Mouse (Mus musculus) cerebellum, postnatal 36 days (tissue): ENCODE data around the gene Add3.
"Not testable (repeated sequence)": the region's sequence is repeated elsewhere in the genome, so short reads cannot be mapped to it uniquely, and the experiment has no call there.

Experiments used
- DNase-seq, 2 experiments: peaks; one replicate each; pipeline ENCODE4 v3.0.0; 2021 to 2022; ENCODE audit warnings: mixed read lengths in 2 of 2

The Add3 gene

DNA sequence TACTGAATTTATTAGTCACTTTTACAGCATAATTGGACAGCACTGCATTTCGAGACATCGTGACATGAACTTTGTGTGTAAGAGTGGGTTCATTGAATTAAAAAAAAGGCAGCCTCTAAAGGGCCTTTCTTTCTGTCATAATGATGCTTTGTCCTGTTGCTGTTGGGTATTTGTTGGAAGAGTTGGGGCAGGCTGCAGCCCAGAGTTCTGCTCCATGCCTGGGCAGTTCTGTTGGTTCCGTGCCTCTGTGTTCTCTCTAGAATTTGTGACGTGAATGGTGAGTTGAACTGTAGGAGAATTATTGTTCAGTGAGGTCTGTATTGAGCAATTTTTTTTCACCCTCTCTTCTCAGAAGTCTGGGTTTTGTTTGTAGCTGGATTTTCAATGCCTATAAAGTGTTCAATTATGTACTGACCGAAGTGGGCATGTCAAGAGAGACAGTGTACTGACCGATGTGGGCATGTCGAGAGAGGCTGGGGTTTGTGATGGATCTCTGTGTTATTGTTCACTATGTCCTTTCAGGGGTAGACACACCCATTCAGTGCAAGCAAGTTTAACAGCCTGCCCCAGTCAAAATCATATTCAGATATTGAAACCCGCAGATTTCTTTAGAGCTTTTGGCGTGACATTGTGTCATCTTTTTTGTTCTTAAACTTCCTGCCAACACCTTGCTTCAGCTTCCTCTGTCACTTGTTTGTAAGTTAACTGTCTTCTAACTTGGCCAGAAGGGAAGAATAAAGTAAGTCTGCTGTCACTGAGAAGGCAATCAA is 54.7 kb downstream of the Add3 start:
- DNase-seq, result no peak

DNA sequence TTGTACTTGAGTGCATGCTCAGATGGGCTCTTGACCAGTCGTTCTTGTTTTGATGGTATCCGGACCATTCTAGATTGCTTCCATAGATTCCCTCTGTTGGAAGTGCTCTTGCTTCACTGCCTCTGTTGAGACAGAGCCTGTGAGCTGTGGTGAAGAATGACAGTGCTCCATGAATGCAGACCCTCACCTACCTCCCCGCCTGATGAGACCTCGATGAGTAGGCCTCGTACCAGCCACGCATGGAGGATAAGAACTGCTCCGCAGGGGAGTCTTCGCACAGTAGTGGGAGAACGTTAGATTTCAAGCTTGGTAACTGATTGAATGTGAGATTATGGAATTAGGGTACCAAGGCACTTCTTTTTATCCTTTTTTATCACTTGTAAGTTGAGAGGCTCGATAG is 56.7 kb downstream of the Add3 start:
- DNase-seq, result no peak

DNA sequence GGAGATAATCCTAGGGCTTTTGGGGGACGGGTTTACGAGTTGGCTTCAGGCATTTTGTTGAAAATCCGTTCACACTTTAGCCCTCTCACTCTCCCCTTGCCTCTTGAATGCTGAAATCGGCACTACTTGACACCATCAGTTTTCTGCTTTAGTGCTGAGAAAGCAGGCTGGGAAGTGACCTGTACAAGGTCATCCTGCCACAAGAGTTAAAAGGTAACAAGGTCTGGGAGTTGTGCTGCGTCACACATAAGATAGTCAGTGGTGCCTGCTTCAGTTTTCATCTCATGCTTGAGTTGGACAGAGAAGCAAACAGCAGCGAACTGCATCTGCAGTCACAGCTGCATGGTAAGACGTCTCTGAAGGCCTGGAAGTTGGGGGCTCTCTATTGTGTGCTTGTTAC is 57.5 kb downstream of the Add3 start:
- DNase-seq, result no peak

DNA sequence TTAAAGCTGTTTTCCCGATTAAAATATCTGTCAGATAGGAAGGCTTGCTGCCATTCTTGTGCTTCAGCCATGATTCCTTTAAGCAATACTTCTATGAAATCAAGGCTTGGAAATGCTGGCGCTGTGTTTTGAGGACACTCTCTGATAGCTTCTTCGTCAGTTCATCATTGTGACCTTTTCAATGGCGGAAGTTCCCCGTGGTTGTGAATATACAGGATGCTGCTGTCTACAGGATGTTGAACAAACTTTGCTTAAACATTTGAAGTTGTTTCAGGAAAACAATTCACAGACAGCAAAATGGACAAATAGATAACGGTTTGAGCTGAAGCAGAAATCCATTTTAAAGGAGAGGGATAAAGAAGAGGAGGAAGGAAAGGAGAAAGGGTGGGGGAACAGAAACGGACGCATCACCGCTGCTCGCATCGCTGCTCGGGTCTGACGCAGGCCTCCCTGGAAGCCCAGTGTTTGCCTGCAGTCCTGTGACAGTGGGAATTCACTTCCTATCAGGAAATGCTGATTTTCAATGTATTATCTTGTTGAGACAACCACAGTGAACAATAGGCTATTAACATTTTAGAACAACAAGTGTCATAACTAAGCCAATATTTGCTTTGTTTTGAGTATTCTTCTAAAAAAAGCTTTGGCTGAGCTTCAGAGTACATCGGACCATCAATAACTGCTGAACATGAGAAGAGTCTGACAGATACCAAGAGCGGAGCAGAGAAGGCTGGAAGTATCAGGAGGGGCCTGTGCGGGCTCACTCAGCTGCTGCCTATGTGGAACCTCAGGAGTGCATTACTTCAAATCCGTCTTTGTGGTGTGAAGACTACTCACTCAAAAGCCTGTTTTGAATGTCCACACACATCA is 58.7 kb downstream of the Add3 start:
- DNase-seq, result no peak

DNA sequence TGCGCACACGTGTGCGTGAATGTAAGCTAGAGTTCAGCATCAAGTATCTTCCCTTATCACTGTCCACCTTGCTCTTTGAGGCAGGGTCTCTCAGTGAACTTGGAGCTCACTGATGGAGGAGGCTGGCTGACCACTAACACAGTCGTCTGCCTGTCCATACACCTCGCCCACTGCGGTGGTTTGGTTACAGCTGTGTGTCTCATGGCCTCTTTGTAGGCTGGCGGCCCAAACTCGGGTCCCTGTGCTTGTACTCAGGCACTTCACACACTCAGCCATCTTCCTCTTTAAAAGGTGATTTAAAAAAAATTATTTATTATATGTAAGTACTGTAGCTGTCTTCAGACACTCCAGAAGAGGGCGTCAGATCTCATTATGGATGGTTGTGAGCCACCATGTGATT is 59.5 kb downstream of the Add3 start:
- DNase-seq, result no peak

DNA sequence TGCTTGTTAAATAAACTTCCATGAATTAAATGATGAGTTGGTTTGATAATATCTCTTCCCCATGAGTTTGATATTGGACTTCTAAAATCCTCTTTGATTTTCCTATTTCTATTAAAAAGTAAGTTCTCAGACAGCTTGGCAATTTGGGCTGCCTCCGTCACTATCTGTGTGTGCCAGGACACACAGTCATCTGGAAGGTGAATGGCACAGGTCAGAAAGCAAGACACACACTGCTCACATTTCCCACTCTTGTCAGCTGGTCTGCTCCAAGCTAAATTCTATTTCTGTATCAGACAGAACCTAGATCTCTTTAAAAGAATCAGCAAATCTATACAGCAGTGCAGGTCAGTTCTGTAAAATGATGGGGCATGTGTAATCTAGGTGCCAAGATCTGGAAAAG is 61.9 kb downstream of the Add3 start:
- no peak for DNase-seq

DNA sequence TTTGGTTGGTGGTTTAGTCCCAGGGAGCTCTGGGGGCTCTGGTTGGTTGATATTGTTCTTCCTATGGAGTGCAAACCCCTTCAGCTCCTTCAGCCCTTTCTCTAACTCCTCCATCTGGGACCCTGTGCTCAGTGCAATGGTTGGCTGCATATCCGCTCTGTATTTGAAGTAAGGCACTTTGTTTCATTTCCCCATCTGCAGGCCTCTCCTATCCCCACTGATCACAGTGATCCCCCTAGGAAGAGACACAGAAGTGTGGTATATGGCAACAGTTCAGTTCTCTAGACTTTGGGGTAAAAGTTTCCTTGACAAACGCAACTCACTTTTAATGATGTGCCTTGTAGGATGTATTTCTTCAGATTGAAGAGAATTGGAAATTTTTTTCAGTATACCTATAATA is 66.7 kb downstream of the Add3 start:
- DNase-seq, result no peak

DNA sequence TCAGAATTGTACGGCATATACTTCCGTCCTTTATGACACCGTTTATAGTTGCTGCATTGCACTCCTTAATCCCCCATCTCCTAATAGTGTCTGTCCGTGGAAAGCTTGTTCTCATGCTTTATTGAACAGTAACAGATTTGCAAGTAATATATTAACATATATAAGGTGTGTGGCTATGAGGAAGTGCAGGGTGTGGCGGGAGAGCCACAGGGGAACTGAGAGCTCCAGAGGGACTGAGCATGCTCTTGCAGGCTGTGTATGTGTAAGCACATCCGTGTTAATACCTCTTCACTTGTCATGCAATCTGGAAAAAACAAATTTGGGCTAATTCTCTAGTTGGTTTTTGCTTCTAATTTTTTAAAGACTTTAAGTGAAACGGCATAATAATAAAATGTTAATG is 68.6 kb downstream of the Add3 start:
- DNase-seq, result no peak

DNA sequence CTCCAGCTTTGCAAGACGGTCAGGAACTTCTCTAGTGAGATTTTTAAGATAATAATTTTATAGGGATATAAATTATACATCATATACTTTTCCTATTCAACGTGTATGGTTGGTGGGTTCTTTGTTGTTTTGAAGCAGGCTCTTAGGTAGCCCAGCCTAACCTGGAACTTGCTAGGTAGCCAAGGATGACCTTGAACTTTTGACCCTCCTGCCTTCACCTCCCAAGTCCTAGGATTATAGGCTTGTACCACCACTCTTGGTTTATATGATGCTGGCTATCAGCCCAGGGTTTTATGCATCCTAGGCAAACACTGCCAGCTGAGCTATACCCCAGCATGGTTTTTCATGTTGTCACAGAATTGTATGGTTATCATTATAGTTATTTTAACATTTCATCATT is 70.0 kb downstream of the Add3 start:
- DNase-seq, result no peak

DNA sequence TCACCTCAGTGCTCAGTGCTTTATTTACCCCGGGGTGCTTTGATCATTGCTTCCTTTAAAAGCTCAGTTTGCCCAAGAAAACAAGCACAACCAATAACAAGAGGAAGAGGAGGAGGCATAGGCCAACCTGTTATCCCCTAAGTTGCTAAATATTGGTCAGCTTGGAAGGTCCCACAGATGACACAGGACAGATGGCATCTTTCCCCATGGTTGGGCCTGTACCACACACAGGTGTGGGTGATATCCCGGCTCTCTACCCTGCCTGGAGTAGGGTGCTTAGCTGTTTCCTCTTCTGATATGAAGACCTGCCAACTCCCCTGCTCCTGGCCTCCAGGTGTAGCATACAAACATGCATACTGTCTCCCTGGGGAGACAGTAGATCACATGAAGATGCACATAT is 75.1 kb downstream of the Add3 start:
- DNase-seq, result no peak

DNA sequence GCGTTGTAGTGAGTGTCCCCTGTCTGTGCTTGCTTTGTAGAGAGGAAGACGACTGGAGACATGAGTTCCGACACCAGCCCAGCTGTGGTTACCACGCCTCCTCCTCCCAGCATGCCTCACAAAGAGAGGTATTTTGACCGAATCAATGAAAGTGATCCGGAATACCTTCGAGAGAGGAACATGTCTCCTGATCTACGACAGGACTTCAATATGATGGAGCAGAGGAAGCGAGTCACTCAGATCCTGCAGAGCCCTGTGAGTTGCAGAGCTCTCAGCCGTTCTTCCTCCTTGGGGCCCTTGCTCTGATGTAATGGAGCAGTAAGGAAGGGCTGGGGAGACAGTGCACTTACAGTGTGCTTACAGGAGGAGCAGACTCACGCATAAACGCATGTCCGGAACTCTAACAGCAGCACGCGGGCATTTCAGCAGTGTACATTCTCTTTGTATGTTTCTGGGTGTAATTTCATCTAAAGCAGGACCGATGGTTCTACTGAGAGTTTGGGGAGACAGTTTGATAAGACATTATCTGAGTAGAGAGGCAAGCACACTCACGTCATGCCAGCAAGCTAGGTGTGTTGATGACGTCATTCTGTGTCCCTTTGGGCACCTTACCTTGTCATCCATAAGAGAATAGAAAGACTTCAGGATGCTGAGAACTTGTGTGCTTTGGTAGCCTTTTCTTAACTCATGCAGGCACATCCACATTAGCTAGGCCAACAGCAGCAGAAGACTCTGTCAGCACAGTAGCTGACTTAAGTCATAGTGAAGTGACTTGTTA is 76.7 kb downstream of the Add3 start:
- no peak for DNase-seq

DNA sequence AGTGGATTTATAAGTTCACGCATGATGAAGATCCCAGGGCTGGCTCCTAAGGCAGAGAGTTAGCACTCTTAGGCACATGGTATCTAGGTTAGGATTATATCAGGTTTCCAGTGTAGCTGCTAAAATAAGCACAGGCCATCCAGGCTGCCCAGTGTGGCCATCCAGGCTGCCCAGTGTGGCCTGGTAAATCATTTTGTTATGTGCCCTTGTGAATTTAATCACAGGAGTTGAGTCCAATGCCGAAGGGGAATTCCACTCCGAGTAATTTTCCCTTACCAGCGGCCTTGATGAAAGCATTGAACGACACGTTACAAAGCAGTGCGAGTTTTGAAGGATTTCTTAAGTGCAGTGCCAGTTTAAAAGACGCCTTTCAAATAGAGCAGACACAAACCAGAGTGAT is 77.6 kb downstream of the Add3 start:
- no peak for DNase-seq

DNA sequence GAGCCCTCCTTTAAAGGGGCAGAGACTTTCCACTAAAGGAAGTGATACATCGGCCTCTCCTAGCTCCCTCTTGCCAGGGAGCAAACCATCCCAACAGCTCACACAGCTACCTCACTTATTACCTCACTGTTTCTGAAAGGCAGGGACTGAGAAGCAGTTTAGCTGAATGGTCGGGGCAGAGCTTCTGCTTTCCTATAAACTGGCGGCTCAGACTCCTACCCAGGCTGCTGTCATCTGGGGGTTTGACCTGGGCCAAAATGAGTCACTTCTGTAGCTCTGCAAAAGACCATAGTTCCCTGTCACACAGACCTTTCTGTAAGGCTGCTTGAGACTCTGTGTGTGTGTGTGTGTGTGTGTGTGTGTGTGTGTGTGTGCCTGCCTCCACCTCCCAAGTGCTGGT is 79.1 kb downstream of the Add3 start:
- DNase-seq, result no peak

DNA sequence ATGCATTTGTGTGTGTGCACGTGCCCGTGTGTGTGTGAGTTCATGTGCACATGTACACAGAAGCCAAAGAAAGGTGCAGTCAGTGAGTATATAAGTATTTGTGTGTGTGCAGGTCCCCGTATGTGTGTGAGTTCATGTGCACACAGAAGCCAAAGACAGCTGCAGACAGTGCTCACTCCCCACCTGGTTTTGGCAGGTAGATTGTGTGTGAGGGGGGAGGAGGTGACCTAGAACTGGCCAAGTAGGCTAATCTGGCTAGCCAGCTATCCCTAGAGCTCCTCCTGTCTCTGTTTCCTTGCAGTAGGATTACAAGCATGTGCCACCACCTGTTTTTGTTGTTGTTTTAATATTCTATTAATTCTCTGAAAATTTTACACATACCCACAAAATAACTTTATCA is 80.9 kb downstream of the Add3 start:
- DNase-seq, result no peak

DNA sequence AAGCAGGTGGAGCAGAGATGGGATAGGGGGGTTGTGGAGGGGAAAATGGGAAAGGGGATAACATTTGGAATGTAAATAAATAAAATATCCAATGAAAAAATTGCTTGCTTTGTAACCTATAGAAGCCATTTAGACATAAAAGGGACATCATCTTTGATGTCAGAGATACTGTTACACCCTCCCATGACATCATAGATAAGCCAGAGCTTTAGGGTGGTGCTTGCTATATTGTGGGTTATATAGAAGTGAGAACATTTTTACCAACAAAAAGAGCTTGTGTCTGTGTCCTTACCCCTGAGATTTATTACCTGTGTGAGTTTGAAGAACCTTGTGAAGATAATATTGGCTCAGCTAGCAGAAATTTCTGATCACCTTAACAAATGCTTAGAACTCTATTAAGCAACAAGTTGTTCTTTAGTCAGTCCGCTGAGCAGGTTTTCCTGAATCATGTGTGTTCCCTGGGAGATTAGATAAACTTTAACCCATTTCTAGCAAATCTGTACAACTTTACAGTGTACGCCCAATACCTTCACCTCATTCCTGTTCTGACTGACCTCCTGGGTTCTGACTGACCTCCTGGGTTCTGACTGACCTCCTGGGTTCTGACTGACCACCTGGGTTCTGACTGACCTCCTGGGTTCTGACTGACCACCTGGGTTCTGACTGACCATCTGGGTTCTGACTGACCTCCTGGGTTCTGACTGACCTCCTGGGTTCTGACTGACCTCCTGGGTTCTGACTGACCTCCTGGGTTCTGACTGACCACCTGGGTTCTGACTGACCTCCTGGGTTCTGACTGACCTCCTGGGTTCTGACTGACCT is 85.2 kb downstream of the Add3 start:
- DNase-seq, result not testable (repeated sequence)

DNA sequence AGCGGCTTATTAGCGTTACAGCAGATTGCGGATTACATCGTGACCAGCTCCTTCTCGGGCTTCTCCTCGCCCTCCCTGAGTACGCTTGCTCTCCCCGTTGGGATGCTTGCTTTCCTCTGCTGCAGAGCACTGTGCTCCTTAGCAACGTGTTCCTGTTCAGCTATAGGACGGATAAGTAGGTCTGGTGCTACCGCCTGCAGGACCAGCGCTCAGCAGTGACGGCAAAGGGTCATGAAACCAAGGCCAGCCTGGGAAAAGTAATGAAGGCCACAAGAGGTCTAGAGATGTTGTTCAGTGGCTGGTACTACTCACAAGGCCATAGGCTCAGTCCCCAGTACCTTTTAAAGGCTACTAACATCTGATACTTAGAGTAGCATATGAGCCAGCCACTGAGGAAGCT is 86.4 kb downstream of the Add3 start:
- DNase-seq, result no peak

DNA sequence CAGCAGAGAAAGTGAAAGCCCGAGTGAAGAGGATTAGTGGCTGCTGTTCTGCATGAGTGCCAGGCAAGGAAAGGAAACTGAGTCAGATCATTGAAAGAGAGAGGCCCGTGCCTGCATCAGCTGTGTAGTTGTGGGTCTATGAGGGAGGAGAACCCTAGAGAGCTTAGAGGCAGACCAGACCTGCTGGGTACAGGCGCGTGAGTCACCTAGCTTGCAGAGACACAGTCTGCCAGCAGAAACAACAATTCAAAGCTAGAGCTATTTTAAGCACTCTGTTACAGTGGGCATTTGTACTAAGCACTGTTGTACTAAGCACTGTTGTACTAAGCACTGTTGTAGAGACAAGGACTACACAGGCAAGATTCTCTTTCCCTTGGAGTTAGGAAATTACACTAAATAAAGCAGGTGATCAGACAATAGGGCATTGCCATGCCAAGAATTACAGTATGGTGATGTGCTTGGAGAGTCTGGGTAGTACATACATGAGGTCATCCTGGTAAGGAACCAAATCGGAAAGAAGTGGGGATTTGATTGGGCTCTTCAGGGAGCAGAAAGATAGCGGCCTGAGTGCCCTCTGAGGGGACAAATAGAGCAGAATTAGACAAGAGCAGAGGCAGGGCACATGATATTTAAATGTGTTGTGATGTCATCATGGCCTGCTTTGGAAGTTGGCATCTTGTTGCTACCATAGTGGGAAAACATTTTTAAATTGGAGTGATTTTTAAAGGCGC is 88.0 kb downstream of the Add3 start:
- DNase-seq, result peak; percentile 34 to 49

DNA sequence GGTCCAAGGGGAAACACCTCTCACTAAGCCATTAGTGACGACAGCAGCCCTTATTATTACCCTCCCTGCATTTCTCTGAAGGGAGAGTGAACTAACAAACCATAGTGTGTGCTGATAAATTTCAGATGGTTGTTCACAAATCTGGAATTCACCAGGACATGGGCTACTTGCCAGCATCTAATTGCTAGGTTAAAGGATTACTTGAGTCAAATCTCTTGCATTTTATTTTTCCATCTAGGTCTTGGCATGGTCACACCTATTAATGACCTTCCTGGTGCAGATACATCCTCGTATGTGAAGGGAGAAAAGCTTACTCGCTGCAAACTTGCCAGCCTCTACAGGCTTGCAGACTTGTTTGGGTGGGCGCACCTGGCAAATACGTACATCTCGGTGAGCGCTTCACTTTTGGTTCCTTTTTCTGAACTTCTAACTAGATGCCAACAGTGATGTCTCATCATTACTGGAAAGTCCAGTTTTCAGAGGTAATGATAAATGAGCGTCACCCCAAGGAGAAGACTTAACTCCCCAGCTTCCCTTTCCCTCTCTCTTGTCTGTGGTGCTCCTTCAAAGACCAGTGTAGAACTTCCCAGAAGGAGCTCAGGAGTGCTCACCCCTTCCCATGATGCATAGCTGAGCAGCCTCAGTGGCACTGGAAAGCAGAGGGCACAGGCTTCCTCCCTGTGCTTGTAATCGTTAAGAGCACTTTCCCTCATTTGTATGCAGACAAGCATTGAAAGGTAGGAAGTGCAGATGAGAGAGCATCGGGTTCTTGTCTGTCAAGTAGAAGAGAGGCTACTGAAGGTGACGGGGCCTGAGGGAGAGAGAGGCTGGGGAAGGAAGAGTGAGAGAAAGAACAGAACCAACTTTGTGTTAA is 90.9 kb downstream of the Add3 start:
- DNase-seq, result no peak

DNA sequence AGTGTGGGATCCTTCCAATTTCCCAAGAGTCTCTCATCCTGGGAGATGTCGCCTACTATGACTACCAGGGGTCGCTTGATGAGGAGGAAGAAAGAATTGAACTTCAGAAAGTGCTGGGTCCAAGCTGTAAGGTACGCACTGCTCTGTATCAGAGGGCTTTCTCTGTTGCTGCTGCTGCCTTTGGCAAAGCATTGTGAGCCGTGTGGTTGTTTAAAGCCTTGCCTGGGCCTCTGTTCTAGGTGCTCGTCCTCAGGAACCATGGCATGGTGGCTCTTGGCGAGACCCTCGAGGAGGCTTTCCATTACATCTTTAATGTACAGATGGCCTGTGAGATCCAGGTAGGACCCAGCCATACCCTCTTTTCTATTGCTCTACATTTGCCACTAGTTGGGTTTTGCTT is 93.3 kb downstream of the Add3 start:
- no peak for DNase-seq

DNA sequence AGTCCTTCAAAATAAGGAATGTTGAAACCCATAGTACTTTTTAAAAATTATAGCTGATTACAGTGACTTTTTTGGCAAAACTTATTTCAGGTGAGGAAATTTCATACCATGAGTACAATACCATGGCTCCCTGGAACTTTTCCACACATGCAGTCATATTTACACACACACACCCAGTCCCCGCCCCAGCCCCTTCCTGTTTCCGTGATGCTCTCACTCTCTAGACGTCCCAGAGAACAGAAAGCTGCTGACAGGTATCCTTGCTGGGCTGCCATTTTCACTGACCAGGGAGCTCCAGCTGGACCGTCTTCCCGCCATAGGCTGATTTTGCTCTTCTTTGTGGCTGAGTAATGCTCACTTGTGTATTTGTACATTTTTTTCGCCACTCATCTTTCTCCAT is 101.6 kb downstream of the Add3 start:
- no peak for DNase-seq

DNA sequence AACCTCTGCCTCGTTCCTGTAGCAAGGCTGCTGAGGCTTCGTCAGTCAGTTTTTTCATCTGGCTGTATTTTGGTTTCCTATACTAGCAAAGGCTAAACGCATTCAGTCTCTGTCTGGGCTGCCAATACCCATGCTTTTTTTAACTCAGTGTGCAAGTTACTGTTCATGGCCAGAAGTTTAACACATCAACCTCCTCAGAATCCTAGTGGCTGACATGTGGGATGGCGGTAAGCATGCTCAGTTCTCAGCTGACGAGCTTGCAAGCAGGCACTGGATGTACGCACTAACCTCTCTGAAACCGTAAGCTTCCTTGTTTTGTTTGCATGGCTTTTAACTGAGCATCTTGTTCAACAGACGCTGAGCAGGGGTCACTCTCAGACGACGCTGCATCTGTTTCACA is 103.7 kb downstream of the Add3 start:
- no peak for DNase-seq
